Mouse (Mus musculus) heart, embryonic 12.5 days (tissue): Measurements from ENCODE around the gene Dzip1l. TPM values are rescaled to one million over a fixed set of nuclear protein-coding genes. Genes with fewer than 3 reads are reported as not detected.

Experiments used
- polyA plus RNA-seq: library from polyadenylated mRNA; unstranded; fragments of >200 nt; fragmentation: Nextera tagmentation; extraction: Ambion mirVana; gene quantifications from 2 replicates; pipeline ENCODE4 v1.2.1, GENCODE M21; 2016

Gene Dzip1l
- polyA plus RNA-seq, 1 experiment from 2014 or later: 20.5 TPM

Other genes with a start within 250 kb of the Dzip1l start
- 8.1 and 8.6 TPM in 2 replicates for gene Mras, start 192.1 kb upstream of the Dzip1l start, polyA plus RNA-seq
- gene Nme9, start 178.0 kb upstream of the Dzip1l start, polyA plus RNA-seq: not detected in 2 replicates
- 21.5 and 23.3 TPM in 2 replicates for gene Armc8, start 60.6 kb upstream of the Dzip1l start, polyA plus RNA-seq
- gene Dbr1, start 53.7 kb upstream of the Dzip1l start, polyA plus RNA-seq: 18.4 and 20.4 TPM in 2 replicates
- not detected in 2 replicates for gene A4gnt, start 17.0 kb upstream of the Dzip1l start, polyA plus RNA-seq
- gene Cldn18, start 87.8 kb downstream of the Dzip1l start, polyA plus RNA-seq: 0.17 TPM in 1 of 2 replicates, not detected in the other
- 0.13 TPM in 1 of 2 replicates, not detected in the other for gene Sox14, start 246.7 kb downstream of the Dzip1l start, polyA plus RNA-seq